Mouse (Mus musculus) myocyte (in vitro differentiated cells): ENCODE data around the gene Adcyap1. TPM values are rescaled to one million over a fixed set of nuclear protein-coding genes. Genes with fewer than 3 reads are reported as not detected.

Source experiments
- H3K27me3 ChIP-seq: one replicate; pipeline ENCODE4 v1.6.1; 2011; ENCODE audit not compliant: control insufficient read depth, insufficient read depth, insufficient read length
- H3K36me3 ChIP-seq: one replicate; pipeline ENCODE4 v1.6.1; 2011; ENCODE audit not compliant: control insufficient read depth, insufficient read depth
- H3K4me2 ChIP-seq: one replicate; pipeline ENCODE4 v1.6.1; 2011; ENCODE audit warnings: low read depth, control low read depth
- H3K4me3 ChIP-seq: one replicate; pipeline ENCODE4 v1.5.1; 2011; ENCODE audit warnings: mild to moderate bottlenecking, control low read depth, moderate library complexity
- H3K79me2 ChIP-seq: one replicate; pipeline ENCODE4 v1.6.1; 2011; ENCODE audit not compliant: control insufficient read depth, insufficient read depth
- H3ac ChIP-seq: one replicate; pipeline ENCODE4 v1.6.1; 2011; ENCODE audit not compliant: control insufficient read depth, insufficient read length
- CEBPB ChIP-seq: IDR thresholded peaks from 2 replicates; pipeline ENCODE4 v1.6.1; 2011; ENCODE audit warnings: mild to moderate bottlenecking, moderate library complexity; ENCODE audit not compliant: poor library complexity, insufficient read depth, severe bottlenecking
- E2F4 ChIP-seq: IDR thresholded peaks from one replicate; pipeline ENCODE4 v1.6.1; 2011; ENCODE audit warnings: mild to moderate bottlenecking, control low read depth, moderate library complexity; ENCODE audit not compliant: insufficient read depth
- MAX ChIP-seq: IDR thresholded peaks from one replicate; pipeline ENCODE4 v1.6.1; 2011; ENCODE audit warnings: low read depth, mild to moderate bottlenecking, control low read depth
- MYOD1 ChIP-seq, 3 experiments: IDR thresholded peaks; one replicate each; pipeline ENCODE4 v1.6.1; 2011; ENCODE audit warnings: control low read depth in 2 of 3, low read depth in 2 of 3, mild to moderate bottlenecking in 2 of 3, moderate library complexity in 1 of 3; ENCODE audit not compliant: insufficient read length in 2 of 3, control insufficient read depth in 1 of 3
- MYOG ChIP-seq, 3 experiments: IDR thresholded peaks; one replicate each; pipeline ENCODE4 v1.6.1; 2011; ENCODE audit warnings: control low read depth in 2 of 3, low read depth in 2 of 3, mild to moderate bottlenecking in 2 of 3; ENCODE audit not compliant: insufficient read length in 2 of 3, control insufficient read depth in 1 of 3, insufficient read depth in 1 of 3
- POLR2A ChIP-seq: IDR thresholded peaks from one replicate; pipeline ENCODE4 v1.6.1; 2011; ENCODE audit warnings: low read depth, mild to moderate bottlenecking, control low read depth, moderate library complexity; ENCODE audit not compliant: insufficient read length
- POLR2AphosphoS2 ChIP-seq: IDR thresholded peaks from one replicate; pipeline ENCODE4 v1.6.1; 2011; ENCODE audit warnings: low read depth, control low read depth; ENCODE audit not compliant: insufficient read length
- REST ChIP-seq: IDR thresholded peaks from one replicate; pipeline ENCODE4 v1.6.1; 2011; ENCODE audit warnings: mild to moderate bottlenecking, control low read depth, moderate library complexity; ENCODE audit not compliant: insufficient read depth, insufficient read length
- SRF ChIP-seq: IDR thresholded peaks from one replicate; pipeline ENCODE4 v1.6.1; 2011; ENCODE audit warnings: low read depth; ENCODE audit not compliant: control insufficient read depth, insufficient read length
- TCF12 ChIP-seq: IDR thresholded peaks from one replicate; pipeline ENCODE4 v1.6.1; 2011; ENCODE audit warnings: mild to moderate bottlenecking, control low read depth; ENCODE audit not compliant: poor library complexity, insufficient read depth, severe bottlenecking
- TCF3 ChIP-seq: IDR thresholded peaks from one replicate; pipeline ENCODE4 v1.6.1; 2011; ENCODE audit warnings: low read depth, control low read depth; ENCODE audit not compliant: insufficient read length
- USF1 ChIP-seq: IDR thresholded peaks from one replicate; pipeline ENCODE4 v1.6.1; 2011; ENCODE audit warnings: low read depth, mild to moderate bottlenecking, control low read depth, moderate library complexity
- polyA plus RNA-seq: library from polyadenylated mRNA; unstranded; fragments of >200 nt; fragmentation: generic; extraction: Trizol; gene quantifications from one replicate; pipeline ENCODE4 v1.2.1, GENCODE M21; 2012; ENCODE audit warnings: missing spikeins

Gene Adcyap1
- polyA plus RNA-seq, 1 experiment: 0.02 TPM

GRCm38 (mm10) chr17:93237355-93237754, 38.5 kb downstream of the Adcyap1 start:
- H3K27me3 ChIP-seq: no peaks in the 10 kb centered on the region
- no peak overlapping the region for H3ac ChIP-seq
- H3K36me3 ChIP-seq: no peaks in the 10 kb centered on the region
- no peaks in the 10 kb centered on the region for H3K79me2 ChIP-seq
- H3K4me3 ChIP-seq: no peak overlapping the region
- no peak for TF ChIP-seq SRF
- no peak for TF ChIP-seq TCF12
- no peak for TF ChIP-seq MYOD1 (IDR thresholded peaks at IDR 0.05; ENCODE audit: control insufficient read depth in 1 of 3, insufficient read length in 2 of 3, low read depth in 2 of 3)
- TF ChIP-seq POLR2A: no peak
- no peak for TF ChIP-seq MAX
- no peak for TF ChIP-seq REST
- TF ChIP-seq CEBPB: no peak
- TF ChIP-seq USF1: no peak
- no peak for TF ChIP-seq TCF3
- no peak for TF ChIP-seq MYOG (IDR thresholded peaks at IDR 0.05; ENCODE audit: control insufficient read depth in 1 of 3, insufficient read depth in 1 of 3, insufficient read length in 2 of 3, low read depth in 2 of 3)
- no peak for TF ChIP-seq E2F4
- TF ChIP-seq POLR2AphosphoS2: no peak
- no peak overlapping the region for H3K4me2 ChIP-seq
